Mouse (Mus musculus): ENCODE measurements around the gene Nhlh1.

Nhlh1 gene

DNA sequence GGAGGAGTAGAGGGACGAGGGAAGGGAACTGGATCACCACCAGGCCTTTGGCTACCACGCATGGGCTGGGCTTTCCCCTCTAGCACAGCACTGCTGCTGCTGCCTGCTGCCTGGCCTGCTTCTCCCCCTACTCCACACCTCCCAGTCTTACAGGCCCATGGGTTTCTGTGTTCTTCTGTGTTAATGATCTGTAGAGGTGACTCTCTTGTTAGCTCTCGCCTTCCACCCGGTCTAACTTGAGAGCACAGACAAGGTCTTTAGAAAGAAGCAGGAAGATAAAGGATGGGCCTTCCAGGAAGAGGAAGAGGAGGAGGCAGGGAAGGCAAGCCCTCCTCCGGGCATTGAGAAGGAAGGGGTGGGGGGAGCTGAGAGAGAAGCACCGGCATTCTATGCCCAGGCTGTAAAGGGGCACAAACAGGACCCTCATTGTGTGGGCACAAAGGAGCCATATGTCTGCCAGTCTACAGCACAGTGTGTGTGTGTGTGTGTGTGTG, 9.1 kb downstream of the Nhlh1 start:
- Histone ChIP-seq H3K4me3 (replicated peaks; ENCODE audit: low read length) (no peak overlapping the region), H3K4me1 (replicated peaks; ENCODE audit: low read depth, low read length) (peaks cover 27% of the 10 kb centered on the region)

DNA sequence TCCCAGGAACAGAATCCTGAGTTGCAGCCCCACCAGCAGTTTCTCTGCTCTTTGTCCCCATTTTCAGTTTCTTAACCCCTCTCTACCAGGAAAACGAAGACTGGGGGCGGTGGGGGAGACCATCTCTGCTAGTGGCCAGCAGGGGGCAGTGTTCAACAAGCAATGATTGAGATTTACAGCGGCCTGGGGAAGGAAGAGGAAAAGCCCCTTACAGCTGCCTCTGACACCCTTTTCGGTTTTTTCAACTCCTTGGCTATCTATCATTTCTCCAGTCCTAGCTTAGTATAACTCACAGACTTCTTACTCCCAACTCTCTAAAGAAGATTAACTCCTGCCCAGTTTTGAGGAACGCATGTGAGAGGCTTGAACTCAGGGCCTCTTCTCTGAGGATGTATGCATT, 10.4 kb downstream of the Nhlh1 start:
- no peaks in the 10 kb centered on the region for H3K9me3 ChIP-seq (ENCODE audit: low read length)
- no peak overlapping the region for H3K4me3 ChIP-seq (replicated peaks; ENCODE audit: low read length)
- TF ChIP-seq NANOG (IDR thresholded peaks at IDR 0.05; ENCODE audit: borderline replicate concordance, low read length) (no peak), CTCF (conservative IDR thresholded peaks at IDR 0.05; ENCODE audit: low read length) (peak; percentile 60), POU5F1 (IDR thresholded peaks at IDR 0.05; ENCODE audit: borderline replicate concordance, low read length) (no peak)
- peaks cover 16% of the 10 kb centered on the region for H3K4me1 ChIP-seq (replicated peaks; ENCODE audit: low read depth, low read length)
- no peaks in the 10 kb centered on the region for H3K36me3 ChIP-seq (ENCODE audit: insufficient read depth, low read length)
- H3K27me3 ChIP-seq (ENCODE audit: insufficient read depth, low read length): peaks cover 25% of the 10 kb centered on the region

More for the DNA sequence above, 9.1 kb downstream of the Nhlh1 start:
- TF ChIP-seq NANOG (IDR thresholded peaks at IDR 0.05; ENCODE audit: borderline replicate concordance, low read length): no peak
- no peak for TF ChIP-seq CTCF (conservative IDR thresholded peaks at IDR 0.05; ENCODE audit: low read length)
- TF ChIP-seq POU5F1 (IDR thresholded peaks at IDR 0.05; ENCODE audit: borderline replicate concordance, low read length): no peak
- H3K27me3 ChIP-seq (ENCODE audit: insufficient read depth, low read length): peaks cover 35% of the 10 kb centered on the region
- no peaks in the 10 kb centered on the region for H3K36me3 ChIP-seq (ENCODE audit: insufficient read depth, low read length)
- no peaks in the 10 kb centered on the region for H3K9me3 ChIP-seq (ENCODE audit: low read length)

DNA sequence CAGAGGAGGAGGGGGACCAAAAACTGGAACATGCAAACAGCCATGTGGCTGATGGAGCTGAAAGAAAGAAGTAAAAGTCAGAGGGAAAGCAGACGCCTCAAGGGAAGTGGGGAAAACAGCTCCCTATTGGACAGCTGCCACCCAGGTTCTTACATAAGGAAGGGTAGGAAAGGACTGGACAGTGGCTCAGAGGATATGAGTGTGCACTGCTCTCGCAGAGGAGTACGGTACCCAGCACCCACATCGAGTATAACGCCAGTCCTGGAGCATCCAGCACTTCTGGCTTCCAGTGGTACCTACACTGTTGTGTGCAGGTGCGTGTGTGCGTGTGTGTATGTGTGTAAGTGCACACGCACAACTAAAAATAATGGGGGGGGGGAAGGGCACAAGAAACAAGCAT, 11.0 kb downstream of the Nhlh1 start:
- no peaks in the 10 kb centered on the region for H3K9me3 ChIP-seq (ENCODE audit: low read length)
- H3K27me3 ChIP-seq (ENCODE audit: insufficient read depth, low read length): peaks cover 20% of the 10 kb centered on the region
- no peaks in the 10 kb centered on the region for H3K36me3 ChIP-seq (ENCODE audit: insufficient read depth, low read length)
- H3K4me1 ChIP-seq (replicated peaks; ENCODE audit: low read depth, low read length): peaks cover 16% of the 10 kb centered on the region
- H3K4me3 ChIP-seq (replicated peaks; ENCODE audit: low read length): no peak overlapping the region
- no peak for TF ChIP-seq POU5F1 (IDR thresholded peaks at IDR 0.05; ENCODE audit: borderline replicate concordance, low read length)
- no peak for TF ChIP-seq NANOG (IDR thresholded peaks at IDR 0.05; ENCODE audit: borderline replicate concordance, low read length)
- no peak for TF ChIP-seq CTCF (conservative IDR thresholded peaks at IDR 0.05; ENCODE audit: low read length)

DNA sequence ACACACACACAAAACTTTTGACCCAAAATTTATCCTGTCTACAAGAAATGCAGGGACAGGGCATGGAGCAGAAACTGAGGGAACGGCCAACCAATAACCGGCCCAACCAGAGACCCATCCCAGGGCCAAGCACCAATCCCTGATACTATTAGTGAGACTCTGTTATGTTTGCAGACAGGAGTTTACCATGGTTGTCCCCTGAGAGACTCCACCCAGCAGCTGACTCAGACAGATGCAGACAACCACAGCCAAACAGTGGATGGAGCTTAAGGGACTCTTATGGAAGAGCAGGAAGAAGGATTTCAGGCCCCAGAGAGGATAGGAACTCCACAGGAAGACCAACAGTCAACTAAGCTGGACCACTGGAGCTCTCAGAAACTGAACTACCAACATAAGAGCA, 27.5 kb downstream of the Nhlh1 start:
- peaks cover 27% of the 10 kb centered on the region for H3K4me1 ChIP-seq (replicated peaks; ENCODE audit: low read depth, low read length)
- no peak for TF ChIP-seq POU5F1 (IDR thresholded peaks at IDR 0.05; ENCODE audit: borderline replicate concordance, low read length)
- no peak for TF ChIP-seq NANOG (IDR thresholded peaks at IDR 0.05; ENCODE audit: borderline replicate concordance, low read length)
- TF ChIP-seq CTCF (conservative IDR thresholded peaks at IDR 0.05; ENCODE audit: low read length): no peak
- no peaks in the 10 kb centered on the region for H3K9me3 ChIP-seq (ENCODE audit: low read length)
- no peaks in the 10 kb centered on the region for H3K36me3 ChIP-seq (ENCODE audit: insufficient read depth, low read length)
- H3K27me3 ChIP-seq (ENCODE audit: insufficient read depth, low read length): peaks cover 24% of the 10 kb centered on the region
- no peak overlapping the region for H3K4me3 ChIP-seq (replicated peaks; ENCODE audit: low read length)

DNA sequence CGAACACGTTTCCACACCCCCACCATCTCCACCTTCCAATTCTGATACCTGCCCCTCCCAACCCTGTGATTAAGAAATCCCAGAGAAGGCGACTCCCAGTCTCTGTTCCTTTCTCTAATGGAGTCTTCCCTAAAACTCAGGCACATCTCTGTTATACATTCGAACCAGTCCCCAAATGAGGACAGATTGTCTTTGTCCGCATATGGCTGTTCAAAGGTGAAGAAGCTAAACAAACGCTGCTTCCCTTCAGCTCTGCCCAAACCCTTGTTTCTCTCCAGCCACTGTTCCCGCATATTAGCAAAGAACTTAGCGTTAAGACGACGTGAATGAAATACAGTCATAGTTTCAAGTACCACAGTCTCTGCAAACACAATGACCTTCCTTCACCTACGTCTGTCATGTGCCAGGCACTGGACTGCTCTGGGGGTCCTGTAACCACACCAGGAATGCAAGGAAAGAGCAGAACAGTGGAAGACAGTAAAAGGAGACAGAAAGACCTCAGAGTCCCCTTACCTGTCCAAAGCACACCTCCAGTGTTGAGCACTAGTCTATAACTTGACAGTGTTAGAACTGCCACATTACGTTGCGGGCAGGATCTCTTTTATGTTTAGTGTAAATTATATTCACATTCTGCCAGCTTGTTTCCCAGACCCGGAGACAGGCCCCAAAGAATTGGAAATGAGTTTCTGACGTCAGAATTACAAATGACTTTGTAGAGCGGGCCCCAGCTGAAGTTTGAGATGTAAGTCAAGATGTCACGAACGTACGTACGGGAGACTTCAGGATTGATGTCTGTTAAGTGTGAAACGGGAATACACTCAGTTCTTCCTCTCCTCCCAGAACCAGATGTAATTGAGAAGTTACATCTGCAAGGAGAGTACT, 28.7 kb downstream of the Nhlh1 start, which contains the start of gene Vangl2:
Gene Vangl2 (minus strand): TSS at position 51 of the 882 bp plus-strand sequence.
- peaks cover 39% of the 10 kb centered on the region for H3K4me1 ChIP-seq (replicated peaks; ENCODE audit: low read depth, low read length)
- H3K27me3 ChIP-seq (ENCODE audit: insufficient read depth, low read length): peaks cover 24% of the 10 kb centered on the region
- no peaks in the 10 kb centered on the region for H3K9me3 ChIP-seq (ENCODE audit: low read length)
- peak within 1 kb of the TSS; percentile 61 for H3K4me3 ChIP-seq (replicated peaks; ENCODE audit: low read length)
- no peaks in the 10 kb centered on the region for H3K36me3 ChIP-seq (ENCODE audit: insufficient read depth, low read length)
- TF ChIP-seq CTCF (conservative IDR thresholded peaks at IDR 0.05; ENCODE audit: low read length) (no peak), POU5F1 (IDR thresholded peaks at IDR 0.05; ENCODE audit: borderline replicate concordance, low read length) (no peak), NANOG (IDR thresholded peaks at IDR 0.05; ENCODE audit: borderline replicate concordance, low read length) (no peak)

DNA sequence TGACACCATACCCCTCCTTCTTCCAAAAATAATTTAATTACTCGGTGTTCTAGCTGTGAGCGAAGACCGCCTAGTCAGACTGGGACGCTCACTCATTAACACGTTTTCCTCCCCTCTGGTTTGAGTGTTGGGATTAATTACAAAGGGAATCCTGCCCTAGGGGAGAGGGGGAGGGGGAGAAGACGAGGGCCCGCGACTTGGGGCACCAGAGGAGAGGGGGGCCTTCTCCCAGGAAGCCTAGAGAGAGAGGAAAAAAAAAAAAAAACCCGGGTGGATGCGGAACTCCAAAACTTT, 29.6 kb downstream of the Nhlh1 start:
- Histone ChIP-seq H3K4me3 (replicated peaks; ENCODE audit: low read length) (peak overlapping the region; percentile 61), H3K36me3 (ENCODE audit: insufficient read depth, low read length) (no peaks in the 10 kb centered on the region), H3K27me3 (ENCODE audit: insufficient read depth, low read length) (peaks cover 24% of the 10 kb centered on the region), H3K4me1 (replicated peaks; ENCODE audit: low read depth, low read length) (peaks cover 47% of the 10 kb centered on the region), H3K9me3 (ENCODE audit: low read length) (no peaks in the 10 kb centered on the region)
- TF ChIP-seq POU5F1 (IDR thresholded peaks at IDR 0.05; ENCODE audit: borderline replicate concordance, low read length) (no peak), CTCF (conservative IDR thresholded peaks at IDR 0.05; ENCODE audit: low read length) (no peak)

DNA sequence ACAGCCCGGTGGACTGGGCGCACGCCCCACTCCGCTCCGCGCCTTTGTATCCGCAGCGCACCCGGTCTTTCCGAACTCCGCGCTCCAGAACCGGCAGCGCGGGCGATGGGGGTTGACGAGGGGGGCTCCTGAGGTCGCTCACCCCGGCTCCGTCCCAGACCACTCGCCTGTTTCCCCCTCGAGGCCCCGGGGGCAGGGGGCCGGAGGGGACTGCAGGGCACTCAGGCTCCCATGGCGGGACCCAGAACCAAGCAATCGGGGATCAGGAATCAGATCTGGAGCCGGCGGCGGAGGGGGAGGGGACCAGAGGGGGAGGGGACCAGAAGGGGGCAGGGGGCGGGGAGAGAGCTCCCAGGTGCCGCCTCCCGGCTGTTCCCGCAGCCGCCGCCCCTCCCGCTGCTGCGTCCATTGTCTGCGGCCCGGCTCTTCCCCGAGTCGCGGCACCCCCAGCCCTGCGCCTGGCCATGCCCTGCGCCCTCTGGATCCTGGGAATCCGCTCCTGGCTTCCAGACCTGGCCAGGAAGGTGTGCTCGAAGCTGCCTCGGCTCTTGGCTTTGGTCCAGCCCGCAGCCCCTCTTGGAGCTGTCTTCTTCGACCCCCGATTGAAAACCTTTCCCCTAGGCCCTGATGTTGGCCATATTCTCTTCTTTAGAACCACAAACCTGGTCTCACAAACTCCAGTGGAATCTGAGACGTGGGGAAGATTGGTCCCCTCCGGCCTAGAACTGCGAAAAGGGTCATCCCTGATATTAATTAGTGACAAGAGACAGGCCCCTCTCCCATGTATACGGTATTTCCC, 30.2 kb downstream of the Nhlh1 start:
- TF ChIP-seq CTCF (conservative IDR thresholded peaks at IDR 0.05; ENCODE audit: low read length) (no peak), POU5F1 (IDR thresholded peaks at IDR 0.05; ENCODE audit: borderline replicate concordance, low read length) (no peak), NANOG (IDR thresholded peaks at IDR 0.05; ENCODE audit: borderline replicate concordance, low read length) (no peak)
- peak overlapping the region; percentile 97 for H3K4me3 ChIP-seq (replicated peaks; ENCODE audit: low read length)
- peaks cover 52% of the 10 kb centered on the region for H3K4me1 ChIP-seq (replicated peaks; ENCODE audit: low read depth, low read length)
- H3K27me3 ChIP-seq (ENCODE audit: insufficient read depth, low read length): peaks cover 24% of the 10 kb centered on the region
- H3K36me3 ChIP-seq (ENCODE audit: insufficient read depth, low read length): no peaks in the 10 kb centered on the region; the same call in 1 of the 2 replicates
- no peaks in the 10 kb centered on the region for H3K9me3 ChIP-seq (ENCODE audit: low read length)

DNA sequence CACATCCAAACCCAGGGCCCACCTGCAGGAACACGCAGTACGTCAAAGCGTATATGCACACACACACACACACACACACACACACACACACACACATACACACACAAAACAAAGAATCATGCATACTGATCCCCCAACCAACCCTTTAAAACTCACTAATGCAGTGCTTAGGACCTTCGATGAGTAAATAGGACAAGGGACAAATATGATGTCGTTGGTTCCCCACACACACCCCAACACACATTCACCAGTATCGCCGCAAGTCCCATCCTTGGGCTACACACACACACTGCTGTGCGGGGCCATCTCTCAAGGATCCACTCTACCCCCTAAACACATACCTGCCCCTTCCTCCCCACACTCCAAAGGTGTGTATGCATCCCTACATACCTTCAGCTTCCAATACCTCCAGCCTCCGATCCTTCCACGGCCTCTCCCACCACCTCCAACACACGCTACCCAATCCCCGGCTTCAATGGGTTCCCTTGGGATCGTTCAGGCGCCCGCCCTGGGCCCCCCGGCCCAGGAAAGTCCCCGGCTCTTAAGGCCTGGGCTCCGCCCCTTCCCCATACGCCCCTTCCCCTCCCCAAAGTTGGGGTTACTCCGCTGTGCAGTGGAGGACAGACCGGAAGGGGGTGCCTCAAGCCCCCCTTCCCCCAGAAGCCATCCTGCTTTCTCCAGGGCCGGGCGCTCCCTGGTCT, 31.0 kb downstream of the Nhlh1 start:
- Histone ChIP-seq H3K4me3 (replicated peaks; ENCODE audit: low read length) (peak overlapping the region; percentile 97), H3K9me3 (ENCODE audit: low read length) (no peaks in the 10 kb centered on the region), H3K4me1 (replicated peaks; ENCODE audit: low read depth, low read length) (peaks cover 58% of the 10 kb centered on the region), H3K36me3 (ENCODE audit: insufficient read depth, low read length) (no peaks in the 10 kb centered on the region; the same call in 1 of the 2 replicates), H3K27me3 (ENCODE audit: insufficient read depth, low read length) (peaks cover 24% of the 10 kb centered on the region)
- no peak for TF ChIP-seq POU5F1 (IDR thresholded peaks at IDR 0.05; ENCODE audit: borderline replicate concordance, low read length)
- no peak for TF ChIP-seq NANOG (IDR thresholded peaks at IDR 0.05; ENCODE audit: borderline replicate concordance, low read length)
- TF ChIP-seq CTCF (conservative IDR thresholded peaks at IDR 0.05; ENCODE audit: low read length): no peak

Data from E14TG2a.4 (cell line).